Mouse (Mus musculus): ENCODE measurements at regions not wholly inside any gene's neighbourhood (a gene's known extent, or its start where the extent isn't known, plus 50 kb on each side); places are given as distances from the start of the nearest gene placed in this dataset.

GRCm38 (mm10) chr2:17844662-17845446, 113.6 kb upstream of the Nebl start:
- TF ChIP-seq CTCF (IDR thresholded peaks at IDR 0.05) = no peak
- no peak for TF ChIP-seq EP300 (IDR thresholded peaks at IDR 0.05)

Measured in lung, postnatal 0 days (tissue).